Mouse (Mus musculus) mouse embryonic stem cell (cell line): Measurements from ENCODE around the gene Kmt5b.

Experiments used
- in situ Hi-C, 2 experiments: fragments of 300-500 bp; cut with MboI; formaldehyde crosslinking; loops; 1 replicate in 1 of 2; 3 replicates in 1 of 2; pipeline ENCODE4 v1.14.3; 2019 to 2020; ENCODE audit warnings: low sequenced_read_pairs in 2 of 2, low pct_unique_long_range_greater_than_20kb in 1 of 2, mixed read lengths in 1 of 2; ENCODE audit not compliant: unreplicated experiment in 1 of 2

The Kmt5b gene

DNA sequence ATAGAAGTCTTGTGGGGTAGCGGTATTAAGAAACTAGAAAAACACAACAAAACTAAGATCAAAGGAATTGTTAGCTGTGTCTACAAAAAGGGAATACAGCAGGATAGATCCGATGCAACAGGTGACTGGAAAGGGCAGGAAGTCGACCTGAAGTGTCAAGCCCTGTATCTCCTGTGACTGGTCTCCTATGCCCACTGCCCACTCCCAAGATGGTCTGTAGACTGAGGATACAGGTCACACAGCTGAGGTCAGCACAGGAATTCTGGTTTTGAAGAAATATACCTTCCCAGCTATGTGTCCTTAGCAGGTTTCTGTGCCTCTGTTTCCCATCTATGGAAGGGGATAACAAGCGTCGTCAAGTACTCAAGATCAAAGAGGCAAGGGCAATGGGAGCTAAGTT is 843 bp upstream of the Kmt5b start:
- in situ Hi-C loops, result no loop called here

- in situ Hi-C loops, result no loop called here
Measured at GRCm38 (mm10) chr19:3767781-3768696, 818 bp downstream of the Kmt5b start.

DNA sequence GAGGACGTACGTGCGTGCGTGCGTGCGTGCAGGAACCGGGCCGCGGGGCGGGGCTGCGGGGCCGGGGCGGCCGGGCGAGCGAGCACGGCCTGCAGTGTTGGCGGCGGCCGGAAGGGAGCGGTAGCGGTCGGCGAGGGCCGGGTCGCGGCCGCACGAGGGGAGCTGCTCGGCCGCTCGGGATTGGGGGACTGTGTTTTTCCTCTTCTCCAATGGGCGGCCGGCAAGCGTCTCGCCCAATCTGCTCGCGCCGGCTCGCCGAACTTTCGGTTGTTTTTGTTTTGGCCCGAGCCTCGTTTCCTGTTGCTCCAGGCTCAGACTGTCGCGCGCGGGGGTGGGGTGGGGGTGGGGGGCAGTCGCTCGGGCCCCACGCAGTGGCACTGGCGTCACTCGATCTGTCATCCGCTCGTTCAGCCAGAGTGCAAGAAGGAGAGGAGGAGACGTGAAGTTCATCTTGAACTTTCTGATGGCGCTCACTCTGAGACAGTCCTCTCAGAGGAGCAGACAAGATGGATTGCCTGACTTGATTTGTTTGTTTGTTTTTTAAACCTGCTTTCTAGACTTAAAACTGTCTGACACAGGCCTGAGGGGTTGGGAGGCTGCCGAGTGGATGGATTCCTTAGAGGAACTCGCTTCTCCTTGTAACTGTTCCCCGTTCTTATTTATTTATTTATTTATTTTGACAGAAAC is 1.6 kb downstream of the Kmt5b start:
- in situ Hi-C loops, result no loop called here

DNA sequence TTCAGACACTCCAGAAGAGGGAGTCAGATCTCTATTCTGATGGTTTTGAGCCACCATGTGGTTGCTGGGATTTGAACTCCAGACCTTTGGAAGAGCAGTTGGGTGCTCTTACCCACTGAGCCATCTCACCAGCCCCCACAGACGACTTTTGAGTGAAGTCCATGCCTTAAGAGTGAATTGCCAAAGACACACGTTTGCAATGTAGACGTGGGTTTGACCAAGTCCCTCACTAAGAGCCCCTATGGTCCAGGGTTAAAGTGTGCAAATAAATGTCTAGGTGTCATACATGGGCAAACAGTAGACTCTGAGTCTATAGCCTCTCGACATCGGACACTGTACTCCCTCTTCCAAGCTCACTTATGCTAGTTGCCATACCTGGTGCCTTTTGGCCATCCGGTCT is 2.3 kb downstream of the Kmt5b start:
- in situ Hi-C loops, result no loop called here

GRCm38 (mm10) chr19:3774159-3774558 is 6.9 kb downstream of the Kmt5b start:
- in situ Hi-C loops, result no loop called here

- in situ Hi-C loops, result no loop called here
Measured at GRCm38 (mm10) chr19:3778713-3779112, 11.5 kb downstream of the Kmt5b start.

DNA sequence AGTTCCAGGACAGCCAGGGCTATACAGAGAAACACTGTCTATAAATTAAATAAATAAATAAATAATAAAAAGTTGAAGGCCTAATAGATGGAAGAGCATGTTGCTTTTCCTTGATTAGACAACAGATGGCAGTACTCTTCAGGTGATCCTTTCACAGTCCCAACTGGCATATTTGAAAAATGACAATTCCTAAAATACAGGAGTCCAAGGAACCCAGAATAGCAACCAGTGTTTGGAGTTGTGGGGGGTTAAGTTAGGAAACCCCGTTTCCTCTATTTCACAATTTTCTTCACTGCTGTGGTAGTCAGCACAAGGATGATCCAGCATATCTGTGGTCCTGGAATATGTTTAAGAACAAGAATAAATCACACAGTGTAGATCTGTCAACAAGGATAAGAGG is 22.9 kb downstream of the Kmt5b start:
- in situ Hi-C loops, result no loop called here

DNA sequence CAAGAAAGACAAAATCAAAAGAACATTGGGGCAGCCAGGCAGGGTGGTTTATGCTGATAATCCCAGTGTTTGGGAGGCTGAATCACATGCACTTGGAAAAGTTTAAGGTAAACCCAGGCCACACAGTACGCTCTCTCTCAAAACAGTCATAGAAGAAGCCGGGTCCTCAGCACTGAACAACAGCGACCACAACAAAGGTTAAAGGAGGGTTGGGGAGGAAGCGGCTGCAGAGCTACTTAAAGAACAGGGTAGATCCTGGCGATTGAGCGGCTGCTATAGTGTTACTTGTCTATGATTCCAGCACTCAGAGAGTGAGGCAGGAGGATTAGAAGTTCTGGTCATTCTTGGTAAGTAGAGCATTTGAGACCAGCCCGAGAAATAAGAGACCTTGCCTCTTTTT is 38.3 kb downstream of the Kmt5b start:
- in situ Hi-C loops, result no loop called here

DNA sequence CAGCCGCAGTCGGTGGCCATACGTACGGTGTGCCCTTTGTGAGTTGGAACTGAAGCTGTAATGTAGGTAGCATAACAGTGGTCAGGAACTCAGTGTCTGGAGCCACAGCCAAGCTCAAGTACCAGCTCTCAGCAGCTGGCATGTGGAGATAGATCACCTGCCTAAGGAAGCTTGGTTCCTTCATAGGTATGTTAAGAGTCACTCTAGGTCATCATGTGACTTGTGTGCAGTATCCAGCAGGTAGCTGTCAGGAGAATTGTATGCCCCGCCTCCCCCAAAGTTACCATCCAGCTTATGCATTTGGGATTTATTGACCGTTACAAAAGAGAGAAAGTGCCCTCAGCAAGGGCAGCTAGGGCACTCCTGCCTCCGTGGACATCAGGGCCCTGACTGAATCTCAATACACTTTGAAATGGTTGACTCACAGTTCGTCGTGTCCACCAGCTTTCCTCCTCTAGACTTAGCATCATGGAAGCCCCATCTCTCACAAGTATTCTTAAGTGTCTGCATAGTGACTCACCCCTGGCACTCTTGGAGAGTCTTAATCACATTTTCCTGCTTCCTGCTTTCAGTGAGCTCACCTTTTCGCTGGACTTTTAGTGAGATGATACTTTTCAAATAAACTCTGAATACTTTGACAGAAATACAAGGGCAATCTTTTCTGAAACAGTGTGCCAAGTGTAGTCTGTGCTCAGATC is 43.5 kb downstream of the Kmt5b start:
- in situ Hi-C loops, result no loop called here

DNA sequence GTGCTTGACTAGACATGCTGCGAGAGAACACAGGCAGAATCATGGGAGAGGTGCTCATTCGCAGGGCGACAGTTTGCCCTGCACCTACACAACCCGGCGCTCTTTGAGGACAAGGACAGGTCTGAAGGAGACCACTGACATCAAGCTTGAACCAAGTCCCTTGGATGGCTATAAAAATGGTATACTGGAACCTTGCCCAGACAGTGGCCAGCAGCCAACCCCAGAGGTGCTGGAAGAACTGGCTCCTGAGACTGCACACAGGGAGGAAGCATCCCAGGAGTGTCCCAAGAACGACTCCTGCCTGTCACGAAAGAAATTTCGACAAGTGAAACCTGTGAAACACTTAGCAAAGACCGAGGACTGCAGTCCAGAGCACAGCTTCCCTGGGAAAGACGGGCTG is 47.2 kb downstream of the Kmt5b start:
- in situ Hi-C loops, result no loop called here

DNA sequence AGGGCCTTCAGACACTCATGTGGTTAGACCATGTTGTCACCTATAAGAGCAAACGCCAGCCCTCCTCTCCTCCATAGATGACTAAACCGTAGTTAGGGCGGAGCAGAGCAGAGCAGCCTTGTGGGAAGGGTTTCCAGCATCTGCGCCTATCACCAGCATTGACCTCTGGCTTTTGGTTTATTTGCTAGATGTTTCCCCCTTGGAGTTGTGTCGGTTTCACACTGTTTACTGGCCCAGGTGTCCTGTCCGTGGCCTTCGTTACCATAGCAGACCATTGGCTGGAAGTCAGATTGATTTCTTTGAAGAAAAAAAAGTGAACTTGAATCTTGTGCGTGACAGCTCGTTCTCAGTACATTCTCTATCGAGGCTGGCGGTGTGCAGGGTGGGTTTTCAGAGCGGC is 48.6 kb downstream of the Kmt5b start:
- in situ Hi-C loops, result no loop called here

- in situ Hi-C loops, result no loop called here
Measured at GRCm38 (mm10) chr19:3819080-3819479, 51.9 kb downstream of the Kmt5b start.

DNA sequence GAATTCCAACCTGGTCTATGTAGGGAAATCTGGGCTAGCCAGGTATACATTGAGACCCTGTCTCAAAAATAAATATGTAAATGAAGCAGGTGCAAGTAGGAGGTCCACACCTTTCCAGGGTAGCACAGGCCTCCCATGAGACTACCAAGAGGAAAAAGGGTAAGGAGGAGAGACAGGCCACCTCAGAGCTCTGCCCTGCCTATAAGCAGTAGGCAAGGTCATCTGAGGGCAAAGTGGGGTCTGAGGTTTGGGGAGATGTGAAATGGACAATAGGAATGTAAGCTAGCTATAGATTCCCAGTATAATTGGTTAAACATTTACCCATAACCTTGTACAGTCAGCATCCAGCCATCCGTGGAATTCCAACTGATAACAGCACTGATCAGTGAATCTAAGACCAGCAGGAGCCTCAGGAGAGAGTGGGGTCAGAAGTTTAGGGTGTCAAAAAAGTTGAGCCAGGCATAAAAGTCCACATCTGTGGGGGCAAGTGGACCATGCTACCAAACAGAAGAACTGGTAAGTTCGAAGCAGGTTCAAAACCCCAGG is 52.8 kb downstream of the Kmt5b start:
- in situ Hi-C loops, result no loop called here

GRCm38 (mm10) chr19:3825044-3825443 is 57.8 kb downstream of the Kmt5b start:
- in situ Hi-C loops, result no loop called here

DNA sequence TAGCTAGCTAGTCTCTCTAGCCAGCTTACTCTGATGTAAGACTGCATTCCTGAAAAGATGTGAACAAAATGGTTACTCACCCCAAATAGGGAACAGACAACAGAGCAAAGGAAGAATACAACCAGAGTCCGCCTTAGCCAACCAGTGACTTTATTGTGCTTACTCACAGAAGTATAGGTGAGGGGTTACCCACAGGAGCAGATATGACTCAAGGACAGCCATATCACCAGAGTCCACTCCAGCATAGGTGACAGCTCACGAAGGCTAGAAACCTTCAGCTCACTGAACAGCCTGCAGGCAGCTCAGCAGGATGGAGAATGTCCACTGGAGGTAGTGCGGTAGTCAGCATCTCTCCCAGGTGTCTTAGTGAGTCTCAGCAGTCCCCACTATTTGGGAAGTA is 62.6 kb downstream of the Kmt5b start:
- in situ Hi-C loops, result no loop called here

GRCm38 (mm10) chr19:3831716-3832115 is 64.5 kb downstream of the Kmt5b start:
- in situ Hi-C loops, result no loop called here

- in situ Hi-C loops, result no loop called here
Measured at GRCm38 (mm10) chr19:3832851-3833353, 65.7 kb downstream of the Kmt5b start.

- in situ Hi-C loops, result no loop called here
Measured at GRCm38 (mm10) chr19:3834301-3834700, 67.1 kb downstream of the Kmt5b start.

DNA sequence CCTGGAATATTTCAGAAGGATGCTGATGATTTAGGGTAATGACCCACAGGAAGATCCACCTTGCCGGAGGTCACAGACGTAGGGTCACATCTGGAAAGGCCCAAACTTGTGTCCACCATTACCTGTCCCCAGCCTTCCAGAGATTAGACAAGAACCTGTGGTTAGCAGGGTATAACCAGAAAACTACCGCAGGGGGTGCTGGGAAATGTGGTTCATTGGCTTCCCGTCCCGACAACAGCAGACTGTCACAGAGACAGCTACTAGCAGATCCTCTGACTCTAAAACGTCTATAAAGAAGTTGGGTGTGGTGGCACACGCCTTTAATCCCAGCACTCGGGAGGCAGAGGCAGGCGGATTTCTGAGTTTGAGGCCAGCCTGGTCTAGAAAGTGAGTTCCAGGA is 69.6 kb downstream of the Kmt5b start:
- in situ Hi-C loops, result no loop called here
